Comparison of ENCODE assay signal across 22 mouse cellular contexts in the genomic region with DNA sequence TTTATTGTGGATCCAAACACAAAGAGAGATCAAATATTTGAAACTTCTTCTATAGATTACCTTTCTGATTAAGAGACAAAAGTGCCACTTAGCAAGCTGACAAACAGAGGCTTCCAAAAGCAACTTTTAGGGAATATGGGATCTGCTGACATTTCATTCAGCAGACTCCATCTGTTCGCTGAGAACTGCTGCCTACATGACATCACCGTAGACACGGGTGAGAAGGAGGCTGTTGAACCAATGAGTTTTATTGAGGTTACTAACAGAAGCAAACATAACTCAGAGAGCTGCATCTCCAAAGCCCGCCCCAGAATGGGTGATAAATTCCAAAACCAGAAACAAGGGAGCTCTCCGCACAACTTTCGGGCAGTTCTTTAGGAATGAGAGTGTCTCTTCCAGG.
A peak's percentile ranks its signal among the peaks of the same experiment; 100 is the strongest.
DNase-seq lines count a peak whose midpoint lies in the region; ATAC-seq and TF ChIP-seq lines count a peak whose summit lies in the region.
"Had no signal": no experiment of that assay in that cellular context is flagged by ENCODE, and none has a peak within 500 bp of the region (broad histone marks: within the 10 kb centered on the region; RNA-seq: fewer than 3 reads in every experiment).

No protein-coding gene starts in this region.

- no peak overlapping the region for H3K4me2 ChIP-seq in forebrain, postnatal 0 days (ENCODE audit: low read depth)
- H3K4me2 ChIP-seq in forebrain, embryonic 11.5 days (ENCODE audit: low read depth, low read length, severe bottlenecking): no peak overlapping the region
- H3K4me2 ChIP-seq: forebrain, embryonic 15.5 days; hindbrain, embryonic 15.5 days; neural tube, embryonic 13.5 days had no signal

- H3K36me3 ChIP-seq in forebrain, postnatal 0 days (ENCODE audit: insufficient read depth): no peaks in the 10 kb centered on the region
- no peaks in the 10 kb centered on the region for H3K36me3 ChIP-seq in forebrain, embryonic 11.5 days (ENCODE audit: control insufficient read depth, insufficient read depth, low read length)
- H3K36me3 ChIP-seq: forebrain, embryonic 15.5 days; heart, embryonic 10.5 days; hindbrain, embryonic 15.5 days; neural tube, embryonic 13.5 days had no signal

- no peaks in the 10 kb centered on the region for H3K9me3 ChIP-seq in forebrain, postnatal 0 days (ENCODE audit: low read length)
- no peaks in the 10 kb centered on the region for H3K9me3 ChIP-seq in forebrain, embryonic 11.5 days (ENCODE audit: control insufficient read depth, low read length)
- H3K9me3 ChIP-seq: forebrain, embryonic 15.5 days; heart, embryonic 10.5 days; hindbrain, embryonic 15.5 days; neural tube, embryonic 13.5 days had no signal

- H3K9ac ChIP-seq in forebrain, postnatal 0 days: no peak overlapping the region
- H3K9ac ChIP-seq in forebrain, embryonic 11.5 days (ENCODE audit: low read length): no peak overlapping the region
- H3K9ac ChIP-seq: forebrain, embryonic 15.5 days; hindbrain, embryonic 15.5 days; neural tube, embryonic 13.5 days had no signal

- TF ChIP-seq CTCF in forebrain, postnatal 0 days (IDR thresholded peaks at IDR 0.05; ENCODE audit: low read depth): no peak
- no peak for TF ChIP-seq CTCF in cerebellum, adult 2 months (IDR thresholded peaks at IDR 0.05; ENCODE audit: borderline replicate concordance, insufficient read depth, low read depth, low read length)

- H3K27ac ChIP-seq in forebrain, postnatal 0 days (ENCODE audit: low read depth, low read length): no peak overlapping the region
- H3K27ac ChIP-seq in forebrain, embryonic 11.5 days (ENCODE audit: low read depth, low read length): no peak overlapping the region
- H3K27ac ChIP-seq in cerebellum, adult 2 months (ENCODE audit: insufficient read depth, low read length): no peak overlapping the region
- H3K27ac ChIP-seq: forebrain, embryonic 15.5 days; heart, embryonic 10.5 days; hindbrain, embryonic 15.5 days; kidney, postnatal 0 days; macrophage; neural tube, embryonic 13.5 days had no signal

- no peaks in the 10 kb centered on the region for H3K4me1 ChIP-seq in forebrain, postnatal 0 days (ENCODE audit: insufficient read depth)
- no peaks in the 10 kb centered on the region for H3K4me1 ChIP-seq in forebrain, embryonic 11.5 days (replicated peaks; ENCODE audit: control insufficient read depth, insufficient read depth, low read length)
- no peaks in the 10 kb centered on the region for H3K4me1 ChIP-seq in cerebellum, adult 2 months (ENCODE audit: control insufficient read depth, insufficient read depth, low read length)
- H3K4me1 ChIP-seq: forebrain, embryonic 15.5 days; heart, embryonic 10.5 days; hindbrain, embryonic 15.5 days; neural tube, embryonic 13.5 days had no signal

- 83% methylated on average over 6 of the region's 6 CpGs for WGBS in forebrain, postnatal 0 days
- WGBS in forebrain, embryonic 11.5 days: 93% methylated on average over 6 of the region's 6 CpGs
- WGBS in cerebellum, adult 2 months: 87% methylated on average over 6 of the region's 6 CpGs

- no peak overlapping the region for H3K4me3 ChIP-seq in forebrain, postnatal 0 days (ENCODE audit: low read depth, low read length)
- no peak overlapping the region for H3K4me3 ChIP-seq in forebrain, embryonic 11.5 days (ENCODE audit: low read depth, low read length)
- no peak overlapping the region for H3K4me3 ChIP-seq in cerebellum, adult 2 months (replicated peaks; ENCODE audit: insufficient read depth, low read depth, low read length)
- H3K4me3 ChIP-seq: forebrain, embryonic 15.5 days; heart, embryonic 10.5 days; hindbrain, embryonic 15.5 days; myocyte; neural tube, embryonic 13.5 days had no signal

- no peaks in the 10 kb centered on the region for H3K27me3 ChIP-seq in forebrain, postnatal 0 days (ENCODE audit: insufficient read depth, low read length)
- no peaks in the 10 kb centered on the region for H3K27me3 ChIP-seq in forebrain, embryonic 11.5 days (ENCODE audit: control insufficient read depth, insufficient read depth, low read length)
- no peaks in the 10 kb centered on the region for H3K27me3 ChIP-seq in cerebellum, adult 2 months (ENCODE audit: control insufficient read depth, insufficient read depth, low read length)
- H3K27me3 ChIP-seq: forebrain, embryonic 15.5 days; hindbrain, embryonic 15.5 days; neural tube, embryonic 13.5 days had no signal

- peak; percentile 8 for DNase-seq in forebrain, postnatal 0 days
- no peak for DNase-seq in forebrain, embryonic 11.5 days (ENCODE audit: low spot score)
- peak; percentile 25 for DNase-seq in right cerebral cortex, adult 18-20 months
- no peak for DNase-seq in right cerebral cortex, postnatal 14 days
- peak; percentile 3 for DNase-seq in layer of hippocampus, adult 9-10 months (ENCODE audit: low spot score)
- no peak for DNase-seq in cerebellum, adult 2 months
- DNase-seq: adrenal gland, postnatal 14 days; cerebellum, adult 9-10 months; heart, postnatal 4 days; kidney, adult 2 months; retina, postnatal 1 day; spleen, adult 18-20 months; thymus, postnatal 14 days had no signal

- peak; percentile 78 for ATAC-seq in forebrain, postnatal 0 days
- ATAC-seq in forebrain, embryonic 11.5 days (replicated peaks; ENCODE audit: low FRiP score): no peak
- ATAC-seq in erythroid progenitor cell, adult 5-6 weeks (replicated peaks; ENCODE audit: low FRiP score, poor library complexity, severe bottlenecking): no peak
- ATAC-seq: forebrain, embryonic 15.5 days; midbrain, embryonic 16.5 days had no signal

- no peak for TF ChIP-seq POLR2A in cerebellum, adult 2 months (IDR thresholded peaks at IDR 0.05; ENCODE audit: borderline replicate concordance, insufficient read depth, low read length)

Comparison
In these comparisons a context has a peak if more than half of its experiments do, and no peak if none do; other contexts are left out.
1. DNase-seq: peak in forebrain, postnatal 0 days (single experiment), right cerebral cortex, adult 18-20 months (single experiment) and layer of hippocampus, adult 9-10 months (single experiment); none in forebrain, embryonic 11.5 days (single experiment), right cerebral cortex, postnatal 14 days (single experiment) and cerebellum, adult 2 months (0 of 2).